Mouse (Mus musculus) kidney, adult 2 months (tissue): ENCODE measurements at regions not wholly inside any gene's neighbourhood (a gene's known extent, or its start where the extent isn't known, plus 50 kb on each side); places are given as distances from the start of the nearest gene placed in this dataset.

Experiments used
- CTCF ChIP-seq: fragments of 200-500 bp; conservative IDR thresholded peaks from 2 replicates; pipeline ENCODE4 v1.5.1; 2011; ENCODE audit warnings: low read depth, mild to moderate bottlenecking, control low read depth, low read length, moderate library complexity, mixed read lengths; ENCODE audit not compliant: insufficient read depth, insufficient read length
- POLR2A ChIP-seq: fragments of 200-500 bp; IDR thresholded peaks from one replicate; pipeline ENCODE4 v1.6.1; 2011; ENCODE audit warnings: low read depth, low read length, control low read depth

DNA sequence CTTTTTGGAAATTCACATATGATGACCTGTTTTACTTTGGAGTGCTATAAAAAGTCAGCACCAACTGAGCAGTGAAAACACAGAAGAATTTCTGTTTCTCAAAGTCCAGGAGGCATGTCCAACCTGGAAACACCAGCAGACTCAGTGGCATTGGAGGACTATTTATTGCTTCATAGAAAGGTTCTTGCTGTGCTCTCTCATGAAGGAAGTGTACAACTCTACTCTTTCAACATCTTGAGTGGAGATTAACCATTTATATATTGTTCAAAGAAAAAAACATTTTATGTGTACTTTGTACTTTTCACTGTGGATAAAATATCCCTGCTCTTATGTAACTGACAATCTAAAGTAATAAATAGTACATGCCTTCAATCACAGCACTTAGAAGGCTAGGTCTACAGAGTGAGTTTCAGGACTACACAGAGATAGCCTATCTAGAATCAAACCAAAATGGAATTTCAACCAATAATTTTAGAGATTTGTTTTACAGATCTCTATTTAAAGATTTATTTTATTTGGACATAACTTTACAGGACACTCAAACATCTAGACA lies 777.8 kb upstream of the Lcorl start:
- TF ChIP-seq POLR2A (no peak), CTCF (no peak)
